Mouse (Mus musculus) MEL (cell line): ENCODE measurements around the gene Hba-a1. TPM values are rescaled to one million over a fixed set of nuclear protein-coding genes. Genes with fewer than 3 reads are reported as not detected.

Experiments
- DNase-seq: peaks from one replicate; pipeline ENCODE4 v3.0.0; 2011; ENCODE audit warnings: low read depth, low spot score
- H3K27ac ChIP-seq: 2 replicates; pipeline ENCODE4 v1.5.1; 2012; ENCODE audit warnings: low read depth, mild to moderate bottlenecking, control low read depth, low read length, moderate library complexity; ENCODE audit not compliant: control insufficient read depth
- H3K27me3 ChIP-seq, 2 experiments: fragments of 150-350 bp in 1 of 2; sonication (generic) in 1 of 2; 2 replicates each; pipeline ENCODE4 v1.6.1; 2012; ENCODE audit warnings: low read length in 2 of 2, mild to moderate bottlenecking in 2 of 2, improper control_type of control experiment in 1 of 2, moderate library complexity in 1 of 2; ENCODE audit not compliant: insufficient read depth in 2 of 2, control insufficient read depth in 1 of 2
- H3K36me3 ChIP-seq, 2 experiments: 2 replicates each; pipeline ENCODE4 v1.6.1; 2012 to 2014; ENCODE audit warnings: low read length in 2 of 2, improper control_type of control experiment in 1 of 2, inconsistent platforms in 1 of 2, mild to moderate bottlenecking in 1 of 2; ENCODE audit not compliant: insufficient read depth in 2 of 2, control insufficient read depth in 1 of 2
- H3K4me1 ChIP-seq, 2 experiments: fragments of 150-350 bp in 1 of 2; sonication (generic) in 1 of 2; 2 replicates each; pipeline ENCODE4 v1.6.1; 2012; ENCODE audit warnings: low read length in 2 of 2, improper control_type of control experiment in 1 of 2, mild to moderate bottlenecking in 1 of 2; ENCODE audit not compliant: insufficient read depth in 2 of 2, control insufficient read depth in 1 of 2
- H3K4me3 ChIP-seq, 2 experiments: fragments of 150-350 bp in 1 of 2; sonication (generic) in 1 of 2; 2 replicates each; pipeline ENCODE4 v1.5.1; 2012; ENCODE audit warnings: low read depth in 2 of 2, low read length in 2 of 2, mild to moderate bottlenecking in 2 of 2, moderate library complexity in 2 of 2, control low read depth in 1 of 2, improper control_type of control experiment in 1 of 2; ENCODE audit not compliant: control insufficient read depth in 1 of 2, insufficient read depth in 1 of 2
- H3K79me2 ChIP-seq: 2 replicates; pipeline ENCODE4 v1.6.1; 2012; ENCODE audit warnings: mild to moderate bottlenecking, low read length, moderate library complexity; ENCODE audit not compliant: control insufficient read depth, poor library complexity, insufficient read depth
- H3K9ac ChIP-seq: 2 replicates; pipeline ENCODE4 v1.6.1; 2012; ENCODE audit warnings: low read depth, mild to moderate bottlenecking, control low read depth, low read length, moderate library complexity; ENCODE audit not compliant: control insufficient read depth, poor library complexity, severe bottlenecking
- H3K9me3 ChIP-seq: fragments of 150-350 bp; sonication (generic); replicated peaks from 2 replicates; pipeline ENCODE4 v1.6.1; 2012; ENCODE audit warnings: mild to moderate bottlenecking, low read length, improper control_type of control experiment, moderate library complexity; ENCODE audit not compliant: insufficient read depth
- BHLHE40 ChIP-seq: IDR thresholded peaks from 2 replicates; pipeline ENCODE4 v1.6.1; 2012; ENCODE audit warnings: low read depth, mild to moderate bottlenecking, inconsistent platforms, low read length, improper control_type of control experiment, borderline replicate concordance
- CHD1 ChIP-seq: IDR thresholded peaks from 2 replicates; pipeline ENCODE4 v1.6.1; 2012; ENCODE audit warnings: low read depth, mild to moderate bottlenecking, inconsistent platforms, low read length, improper control_type of control experiment
- CHD2 ChIP-seq: IDR thresholded peaks from 2 replicates; pipeline ENCODE4 v1.6.1; 2011; ENCODE audit warnings: low read length, improper control_type of control experiment
- CTCF ChIP-seq, 3 experiments: IDR thresholded peaks in 2 of 3; conservative IDR thresholded peaks in 1 of 3; 2 replicates each; pipeline ENCODE4 v1.5.1; 2011 to 2012; ENCODE audit warnings: low read length in 3 of 3, low read depth in 2 of 3, mild to moderate bottlenecking in 2 of 3, improper control_type of control experiment in 1 of 3, inconsistent platforms in 1 of 3, mixed read lengths in 1 of 3, moderate library complexity in 1 of 3; ENCODE audit not compliant: control insufficient read depth in 1 of 3, insufficient read depth in 1 of 3, poor library complexity in 1 of 3, severe bottlenecking in 1 of 3
- ELF1 ChIP-seq: IDR thresholded peaks from 2 replicates; pipeline ENCODE4 v1.6.1; 2014; ENCODE audit warnings: low read depth, mild to moderate bottlenecking, inconsistent platforms, low read length, improper control_type of control experiment, moderate library complexity
- EP300 ChIP-seq, 2 experiments: IDR thresholded peaks; 2 replicates each; pipeline ENCODE4 v1.6.1; 2011; ENCODE audit warnings: improper control_type of control experiment in 2 of 2, low read length in 2 of 2, low read depth in 1 of 2, mild to moderate bottlenecking in 1 of 2
- ETS1 ChIP-seq: IDR thresholded peaks from 2 replicates; pipeline ENCODE4 v1.6.1; 2012; ENCODE audit warnings: low read depth, mild to moderate bottlenecking, inconsistent platforms, low read length, improper control_type of control experiment, moderate library complexity
- GATA1 ChIP-seq: IDR thresholded peaks from 2 replicates; pipeline ENCODE4 v1.6.1; 2011; ENCODE audit warnings: low read depth, low read length, improper control_type of control experiment
- HCFC1 ChIP-seq: IDR thresholded peaks from 2 replicates; pipeline ENCODE4 v1.6.1; 2012; ENCODE audit warnings: low read depth, mild to moderate bottlenecking, inconsistent platforms, low read length, improper control_type of control experiment, moderate library complexity
- MAFK ChIP-seq: IDR thresholded peaks from 2 replicates; pipeline ENCODE4 v1.6.1; 2011; ENCODE audit warnings: low read depth, mild to moderate bottlenecking, low read length, improper control_type of control experiment, borderline replicate concordance
- MAX ChIP-seq: IDR thresholded peaks from 2 replicates; pipeline ENCODE4 v1.6.1; 2011; ENCODE audit warnings: low read length, improper control_type of control experiment
- MAZ ChIP-seq: IDR thresholded peaks from 2 replicates; pipeline ENCODE4 v1.6.1; 2012; ENCODE audit warnings: low read depth, mild to moderate bottlenecking, inconsistent platforms, low read length, improper control_type of control experiment
- MXI1 ChIP-seq: IDR thresholded peaks from 2 replicates; pipeline ENCODE4 v1.6.1; 2011; ENCODE audit warnings: mild to moderate bottlenecking, low read depth, low read length, improper control_type of control experiment
- MYC ChIP-seq: IDR thresholded peaks from 2 replicates; pipeline ENCODE4 v1.6.1; 2011; ENCODE audit warnings: low read depth, mild to moderate bottlenecking, low read length, improper control_type of control experiment, moderate library complexity
- POLR2AphosphoS2 ChIP-seq: IDR thresholded peaks from 2 replicates; pipeline ENCODE4 v1.6.1; 2011; ENCODE audit warnings: low read length, improper control_type of control experiment
- POLR2AphosphoS5 ChIP-seq: IDR thresholded peaks from 2 replicates; pipeline ENCODE4 v1.6.1; 2012; ENCODE audit warnings: low read depth, borderline replicate concordance, mild to moderate bottlenecking, inconsistent platforms, low read length, moderate library complexity, mixed read lengths
- RAD21 ChIP-seq: IDR thresholded peaks from 2 replicates; pipeline ENCODE4 v1.6.1; 2011; ENCODE audit warnings: mild to moderate bottlenecking, low read depth, low read length, improper control_type of control experiment
- RCOR1 ChIP-seq: IDR thresholded peaks from 2 replicates; pipeline ENCODE4 v1.6.1; 2012; ENCODE audit warnings: low read depth, mild to moderate bottlenecking, inconsistent platforms, low read length, improper control_type of control experiment
- SMC3 ChIP-seq: IDR thresholded peaks from 2 replicates; pipeline ENCODE4 v1.6.1; 2011; ENCODE audit warnings: low read depth, low read length, improper control_type of control experiment
- TAL1 ChIP-seq: IDR thresholded peaks from 2 replicates; pipeline ENCODE4 v1.6.1; 2012; ENCODE audit warnings: mild to moderate bottlenecking, inconsistent platforms, low read length, moderate library complexity, mixed read lengths
- TBP ChIP-seq: IDR thresholded peaks from 2 replicates; pipeline ENCODE4 v1.8.0; 2011; ENCODE audit warnings: low read depth, low read length, improper control_type of control experiment
- TCF12 ChIP-seq: IDR thresholded peaks from 2 replicates; pipeline ENCODE4 v1.6.1; 2014; ENCODE audit warnings: low read depth, mild to moderate bottlenecking, inconsistent platforms, low read length, improper control_type of control experiment, moderate library complexity
- ZC3H11A ChIP-seq: IDR thresholded peaks from 2 replicates; pipeline ENCODE4 v1.6.1; 2012; ENCODE audit warnings: low read depth, mild to moderate bottlenecking, inconsistent platforms, low read length, improper control_type of control experiment
- ZKSCAN1 ChIP-seq: IDR thresholded peaks from 2 replicates; pipeline ENCODE4 v1.6.1; 2012; ENCODE audit warnings: low read depth, mild to moderate bottlenecking, inconsistent platforms, low read length, improper control_type of control experiment, moderate library complexity
- ZNF384 ChIP-seq: IDR thresholded peaks from 2 replicates; pipeline ENCODE4 v1.6.1; 2012; ENCODE audit warnings: low read depth, mild to moderate bottlenecking, inconsistent platforms, low read length, improper control_type of control experiment
- polyA plus RNA-seq, 2 experiments: library from polyadenylated mRNA; stranded (reverse) in 1 of 2; unstranded in 1 of 2; fragments of >175 nt in 1 of 2; fragments of >200 nt in 1 of 2; gene quantifications; 2 replicates each; pipeline versions ENCODE4 v1.2.1 to v1.2.4; 2012; ENCODE audit warnings: low replicate concordance in 2 of 2, low read depth in 1 of 2; ENCODE audit not compliant: insufficient read length in 2 of 2, insufficient read depth in 1 of 2, missing spikeins in 1 of 2
- total RNA-seq: library from RNA; depleted of rRNA; stranded (reverse); fragments of 300-350 nt; gene quantifications from 2 replicates; pipeline ENCODE4 v1.2.3, GENCODE M21; 2012

The Hba-a1 gene
- total and polyA plus RNA-seq, 3 experiments = 272 to 334 (median 313) TPM

DNA sequence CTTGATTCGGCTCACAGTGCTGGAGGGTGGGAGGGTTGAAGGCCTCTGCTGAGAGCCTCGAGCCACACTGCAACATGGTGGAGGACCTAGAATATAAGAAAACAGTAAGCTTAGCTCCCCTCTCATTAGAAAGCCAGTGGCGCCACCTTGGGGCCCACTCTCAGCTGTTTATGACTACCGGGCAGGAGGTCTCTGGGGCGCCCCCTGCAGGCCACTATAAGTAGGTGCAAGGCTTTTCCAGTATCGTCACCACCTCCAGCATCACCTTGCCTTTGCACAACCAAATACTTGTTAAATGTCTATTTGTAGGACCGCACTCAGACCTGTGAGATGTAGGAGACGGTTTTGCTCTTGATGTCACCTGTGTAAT, 37.9 kb downstream of the Hba-a1 start:
- H3K79me2 ChIP-seq = no peaks in the 10 kb centered on the region
- TF ChIP-seq POLR2AphosphoS5 (no peak), MAFK (no peak), ZC3H11A (peak; percentile 89), MAZ (no peak), CHD1 (no peak), CTCF (IDR thresholded peaks at IDR 0.05 in 2 of 3, conservative IDR thresholded peaks at IDR 0.05 in 1 of 3; ENCODE audit: control insufficient read depth in 1 of 3, insufficient read depth in 1 of 3, low read depth in 2 of 3, low read length in 3 of 3, poor library complexity in 1 of 3, severe bottlenecking in 1 of 3) (peak in 2 of 3 experiments; percentile 89 to 100), CHD2 (no peak), TBP (peak; percentile 66; the same call in 1 of the 2 replicates), GATA1 (0 out of 2 replicates have a peak, but pooled peaks have one; percentile 4), HCFC1 (0 out of 2 replicates have a peak, but pooled peaks have one; percentile 11), ELF1 (no peak), SMC3 (peak; percentile 99), RAD21 (peak; percentile 97), MAX (peak; percentile 36; the same call in 1 of the 2 replicates)
- TF ChIP-seq, all 39 proteins: peak for 8
- peak; percentile 93 for DNase-seq
- no peak overlapping the region for H3K27ac ChIP-seq
- H3K9ac ChIP-seq = 0 out of 2 replicates have a peak overlapping the region, but pooled peaks have one; percentile 1
- no peaks in the 10 kb centered on the region; a peak in 1 of 4 replicates for H3K36me3 ChIP-seq
- H3K4me1 ChIP-seq = peaks cover 0 to 4% of the 10 kb centered on the region in 2 experiments; a peak in 2 of 4 replicates
- H3K27me3 ChIP-seq = peaks cover 4 to 13% of the 10 kb centered on the region in 2 experiments; a peak in 2 of 4 replicates
- H3K9me3 ChIP-seq = no peaks in the 10 kb centered on the region
- H3K4me3 ChIP-seq = no peak overlapping the region; a peak in 1 of 4 replicates

DNA sequence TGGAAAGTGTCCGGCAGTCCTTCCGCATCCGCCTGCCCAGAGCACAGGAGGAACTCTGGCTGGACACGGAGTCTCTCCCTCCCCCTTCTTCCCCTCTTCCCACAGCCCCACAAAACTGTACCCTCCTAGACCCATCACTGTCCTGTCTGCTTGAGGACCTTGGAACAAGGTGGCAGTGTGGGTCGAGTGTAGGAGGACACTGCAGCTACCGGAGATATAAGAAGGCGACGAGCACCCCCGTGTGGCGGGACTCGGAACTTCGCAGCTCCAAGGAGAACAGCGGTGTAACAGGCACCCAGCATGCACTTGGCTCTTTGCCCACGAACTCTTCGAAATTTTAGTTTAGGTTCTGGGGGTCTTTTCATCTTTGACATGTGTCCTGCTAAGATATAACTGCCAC, 41.3 kb downstream of the Hba-a1 start:
- H3K27ac ChIP-seq = no peak overlapping the region

More for the DNA sequence above, 41.3 kb downstream of the Hba-a1 start:
- Histone ChIP-seq H3K4me3 (no peak overlapping the region), H3K4me1 (peaks cover 0 to 4% of the 10 kb centered on the region in 2 experiments; a peak in 2 of 4 replicates), H3K9me3 (no peaks in the 10 kb centered on the region), H3K79me2 (no peaks in the 10 kb centered on the region), H3K9ac (no peak overlapping the region), H3K27me3 (peaks cover 9 to 11% of the 10 kb centered on the region in 2 experiments), H3K36me3 (no peaks in the 10 kb centered on the region; a peak in 1 of 4 replicates)
- TF ChIP-seq MXI1 = no peak
- no peak for TF ChIP-seq EP300 (IDR thresholded peaks at IDR 0.05; ENCODE audit: low read depth in 1 of 2, low read length in 2 of 2)
- no peak for TF ChIP-seq CHD2
- TF ChIP-seq ZC3H11A = peak; percentile 73
- TF ChIP-seq SMC3 = peak; percentile 86
- no peak for TF ChIP-seq RCOR1
- no peak for TF ChIP-seq ZKSCAN1
- no peak for TF ChIP-seq TAL1
- TF ChIP-seq CTCF (IDR thresholded peaks at IDR 0.05 in 2 of 3, conservative IDR thresholded peaks at IDR 0.05 in 1 of 3; ENCODE audit: control insufficient read depth in 1 of 3, insufficient read depth in 1 of 3, low read depth in 2 of 3, low read length in 3 of 3, poor library complexity in 1 of 3, severe bottlenecking in 1 of 3) = peak; percentile 83 to 98 (median 97)
- TF ChIP-seq ZNF384 = no peak
- TF ChIP-seq MAX = no peak
- no peak for TF ChIP-seq POLR2AphosphoS2
- TF ChIP-seq TCF12 = no peak
- no peak for TF ChIP-seq BHLHE40
- no peak for TF ChIP-seq ETS1
- peak; percentile 94 for TF ChIP-seq RAD21
- TF ChIP-seq MYC = no peak
- TF ChIP-seq MAZ = no peak
- DNase-seq = peak; percentile 89
